Mouse (Mus musculus) brain, adult 2 months (tissue): ENCODE results near the gene Prrg3.
"Not testable (repeated sequence)": the region's sequence is repeated elsewhere in the genome, so short reads cannot be mapped to it uniquely, and the experiment has no call there.

Source experiments
- DNase-seq: peaks from one replicate; pipeline ENCODE4 v3.0.0; 2011; ENCODE audit warnings: low read depth, low spot score

The Prrg3 gene

GRCm38 (mm10) chrX:71962073-71963051 is at the start of gene Prrg3:
TSS of gene Prrg3 (plus strand) at chrX:71962624.
- peak; percentile 36 for DNase-seq

GRCm38 (mm10) chrX:71946631-71947030 is 15.8 kb upstream of the Prrg3 start:
- DNase-seq = peak; percentile 54

GRCm38 (mm10) chrX:71958366-71958765 is 4.1 kb upstream of the Prrg3 start:
- DNase-seq = no peak

GRCm38 (mm10) chrX:71963275-71963912 is 970 bp downstream of the Prrg3 start:
- peak; percentile 39 for DNase-seq

GRCm38 (mm10) chrX:71968216-71968615 is 5.8 kb downstream of the Prrg3 start:
- no peak for DNase-seq

- DNase-seq = peak; percentile 79
Observed at GRCm38 (mm10) chrX:71968816-71969215, 6.4 kb downstream of the Prrg3 start.

- peak; percentile 9 for DNase-seq
Observed at GRCm38 (mm10) chrX:71971325-71971724, 8.9 kb downstream of the Prrg3 start.

- DNase-seq = no peak
Observed at GRCm38 (mm10) chrX:71972686-71973085, 10.3 kb downstream of the Prrg3 start, which contains the start of gene Fate1. TSS of gene Fate1 (plus strand) at chrX:71972986.

GRCm38 (mm10) chrX:71977681-71978080 is 15.3 kb downstream of the Prrg3 start:
- not testable (repeated sequence) for DNase-seq

- DNase-seq = no peak
Observed at GRCm38 (mm10) chrX:71980443-71980842, 18.0 kb downstream of the Prrg3 start.

- no peak for DNase-seq
Observed at GRCm38 (mm10) chrX:71981322-71981721, 18.9 kb downstream of the Prrg3 start.

GRCm38 (mm10) chrX:71983205-71983604 is 20.8 kb downstream of the Prrg3 start:
- DNase-seq = peak; percentile 7

- DNase-seq = peak; percentile 57
Observed at GRCm38 (mm10) chrX:71983775-71984174, 21.4 kb downstream of the Prrg3 start.

GRCm38 (mm10) chrX:71991549-71991948 is 29.1 kb downstream of the Prrg3 start, which contains the start of gene Cnga2:
TSS of gene Cnga2 (plus strand) at chrX:71991849.
- DNase-seq = no peak

- no peak for DNase-seq
Observed at GRCm38 (mm10) chrX:71995972-71996371, 33.5 kb downstream of the Prrg3 start.

GRCm38 (mm10) chrX:72009930-72010329 is 47.5 kb downstream of the Prrg3 start:
- no peak for DNase-seq

GRCm38 (mm10) chrX:72012236-72012635 is 49.8 kb downstream of the Prrg3 start:
- DNase-seq = peak; percentile 81

- DNase-seq = peak; percentile 38
Observed at GRCm38 (mm10) chrX:72012804-72013203, 50.4 kb downstream of the Prrg3 start.

GRCm38 (mm10) chrX:72022241-72022640 is 59.8 kb downstream of the Prrg3 start:
- DNase-seq = no peak
